Mouse (Mus musculus): ENCODE results near the gene Ndufaf1.

DNA sequence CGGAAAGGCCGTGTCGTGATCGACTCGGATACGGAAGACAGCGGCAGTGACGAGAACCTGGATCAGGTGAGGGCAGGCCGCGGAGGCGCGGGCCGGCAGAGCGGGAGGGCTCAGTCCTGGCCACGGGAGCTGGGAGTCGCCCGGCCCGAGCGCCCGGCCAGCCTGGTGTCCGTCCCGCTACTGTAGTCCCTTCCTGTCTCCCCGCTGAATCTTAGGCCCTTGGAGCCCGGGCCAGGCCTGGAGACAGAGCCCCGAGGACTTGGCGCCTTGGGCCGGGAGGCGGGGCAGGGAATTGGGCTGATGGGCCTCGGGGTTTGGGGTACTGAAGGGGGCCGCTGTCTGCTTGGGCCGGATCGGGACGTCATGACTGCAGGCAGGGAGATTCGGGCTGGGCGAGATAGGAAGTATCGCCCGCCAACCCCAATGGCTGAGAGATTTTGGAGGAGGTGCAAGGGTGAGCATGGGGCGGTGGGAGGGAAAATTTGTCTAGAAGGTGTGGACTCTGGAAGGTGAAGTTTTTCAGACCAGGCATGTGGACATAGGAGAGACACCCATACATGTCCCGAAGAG, 12.7 kb upstream of the Ndufaf1 start:
- no peak for TF ChIP-seq CTCF (IDR thresholded peaks at IDR 0.05; ENCODE audit: control insufficient read depth, insufficient read depth, insufficient read length)
- no peak for TF ChIP-seq MYOG (IDR thresholded peaks at IDR 0.05; ENCODE audit: control insufficient read depth, extremely low read depth, insufficient read length)
- no peak for TF ChIP-seq FOSL1 (IDR thresholded peaks at IDR 0.05; ENCODE audit: insufficient read depth, low read length, poor library complexity, severe bottlenecking)
- TF ChIP-seq MAX (IDR thresholded peaks at IDR 0.05), result no peak
- TF ChIP-seq USF1 (IDR thresholded peaks at IDR 0.05; ENCODE audit: low read depth), result no peak
- TF ChIP-seq CEBPB (IDR thresholded peaks at IDR 0.05; ENCODE audit: low read depth), result no peak
- no peak for TF ChIP-seq MYOD1 (IDR thresholded peaks at IDR 0.05; ENCODE audit: control insufficient read depth, insufficient read length, low read depth)
